Mouse (Mus musculus) hindbrain, embryonic 14.5 days (tissue): Measurements from ENCODE around the gene Chd2. TPM values are rescaled to one million over a fixed set of nuclear protein-coding genes. Genes with fewer than 3 reads are reported as not detected.
A peak's percentile ranks its signal among the peaks of the same experiment; 100 is the strongest.

Source experiments
- ATAC-seq: fragments of 200-750 bp; cut with Nextera tagmentation; 2 replicates; pipeline ENCODE4 v1.8.0; 2017; ENCODE audit warnings: moderate number of reproducible peaks, mild to moderate bottlenecking, moderate TSS enrichment, moderate library complexity; ENCODE audit not compliant: low FRiP score
- DNase-seq: peaks from one replicate; pipeline ENCODE4 v3.0.0-alpha.2; 2015; ENCODE audit warnings: low spot score
- H3K27ac ChIP-seq: fragments of 300-500 bp; sonication (generic); 2 replicates; pipeline ENCODE4 v1.5.1; 2014; ENCODE audit warnings: mild to moderate bottlenecking, moderate library complexity
- H3K27me3 ChIP-seq: fragments of 300-500 bp; sonication (generic); 2 replicates; pipeline ENCODE4 v1.6.1; 2014; ENCODE audit warnings: mild to moderate bottlenecking, low read length, mixed read lengths; ENCODE audit not compliant: control insufficient read depth, insufficient read depth
- H3K36me3 ChIP-seq: fragments of 300-500 bp; sonication (generic); replicated peaks from 2 replicates; pipeline ENCODE4 v1.6.1; 2014; ENCODE audit not compliant: control insufficient read depth, insufficient read depth
- H3K4me1 ChIP-seq: fragments of 300-500 bp; sonication (generic); replicated peaks from 2 replicates; pipeline ENCODE4 v1.6.1; 2014; ENCODE audit warnings: antibody characterized with exemption, low read length, mixed read lengths; ENCODE audit not compliant: control insufficient read depth, insufficient read depth
- H3K4me2 ChIP-seq: fragments of 300-500 bp; sonication (generic); replicated peaks from 2 replicates; pipeline ENCODE4 v1.6.1; 2014; ENCODE audit warnings: mild to moderate bottlenecking, moderate library complexity
- H3K4me3 ChIP-seq: fragments of 300-500 bp; sonication (generic); replicated peaks from 2 replicates; pipeline ENCODE4 v1.5.1; 2014; ENCODE audit warnings: mild to moderate bottlenecking, low read length
- H3K9ac ChIP-seq: fragments of 300-500 bp; sonication (generic); 2 replicates; pipeline ENCODE4 v1.6.1; 2014
- H3K9me3 ChIP-seq: fragments of 300-500 bp; sonication (generic); 2 replicates; pipeline ENCODE4 v1.6.1; 2016; ENCODE audit warnings: low read length; ENCODE audit not compliant: control insufficient read depth
- WGBS: fragments of 180-500 bp; shearing (Covaris S2); extraction: QIAGEN DNeasy Blood & Tissue Kit; methylation state at CpG from one replicate; pipeline ENCODE4 v1.1.7; 2014; 5-methylcytosine and 5-hydroxymethylcytosine counted together
- polyA plus RNA-seq: library from polyadenylated mRNA; unstranded; fragments of >200 nt; fragmentation: Nextera tagmentation; extraction: Ambion mirVana; gene quantifications from 2 replicates; pipeline ENCODE4 v1.2.1, GENCODE M21; 2014

Chd2 gene
- polyA plus RNA-seq, 1 experiment from 2014 or later, result 42.3 TPM

DNA sequence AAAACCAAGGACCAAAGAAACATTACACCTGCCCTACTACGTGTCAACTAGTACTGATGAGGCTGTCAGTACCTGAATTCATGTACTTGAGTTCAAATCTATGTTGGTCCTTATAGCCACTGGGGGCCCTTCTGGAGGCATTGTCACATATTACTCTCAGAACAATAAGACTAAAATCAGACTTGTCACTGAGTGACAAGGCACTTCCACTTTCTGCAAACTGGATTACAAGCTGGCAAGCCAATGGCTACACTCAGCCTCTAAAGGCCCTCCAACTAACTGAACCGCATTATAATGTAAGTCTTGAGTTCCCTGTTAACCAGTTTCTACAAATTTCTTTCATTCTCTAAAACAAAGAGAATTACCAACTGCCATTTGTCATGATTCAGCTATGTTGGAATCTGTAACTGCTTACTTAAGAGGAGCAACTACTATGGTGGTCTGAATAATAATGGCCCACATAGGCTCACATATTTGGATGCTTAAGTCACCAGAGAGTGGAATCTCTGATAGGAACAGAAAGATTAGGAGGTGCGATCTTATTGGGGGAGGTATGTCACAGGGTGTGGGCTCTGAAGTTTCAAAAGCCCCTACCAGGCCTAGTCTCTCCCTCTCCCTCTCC, 89.3 kb downstream of the Chd2 start:
- no peak overlapping the region for H3K9ac ChIP-seq
- H3K4me2 ChIP-seq, result no peak overlapping the region
- H3K9me3 ChIP-seq, result no peaks in the 10 kb centered on the region
- H3K4me3 ChIP-seq, result no peak overlapping the region
- peaks cover 99% of the 10 kb centered on the region for H3K36me3 ChIP-seq
- no peak for DNase-seq
- H3K27ac ChIP-seq, result no peak overlapping the region
- H3K4me1 ChIP-seq, result no peaks in the 10 kb centered on the region
- WGBS, result 97% methylated on average over 3 of the region's 3 CpGs
- H3K27me3 ChIP-seq, result no peaks in the 10 kb centered on the region
- no peak for ATAC-seq

GRCm38 (mm10) chr7:73451594-73451993, 90.0 kb downstream of the Chd2 start:
- no peaks in the 10 kb centered on the region for H3K9me3 ChIP-seq
- WGBS, result 93% methylated on average over 4 of the region's 4 CpGs
- no peak overlapping the region for H3K4me2 ChIP-seq
- H3K4me1 ChIP-seq, result no peaks in the 10 kb centered on the region
- no peak overlapping the region for H3K9ac ChIP-seq
- H3K27me3 ChIP-seq, result no peaks in the 10 kb centered on the region
- H3K4me3 ChIP-seq, result no peak overlapping the region
- ATAC-seq (no peak), DNase-seq (no peak)
- no peak overlapping the region for H3K27ac ChIP-seq
- peaks cover 99% of the 10 kb centered on the region for H3K36me3 ChIP-seq

DNA sequence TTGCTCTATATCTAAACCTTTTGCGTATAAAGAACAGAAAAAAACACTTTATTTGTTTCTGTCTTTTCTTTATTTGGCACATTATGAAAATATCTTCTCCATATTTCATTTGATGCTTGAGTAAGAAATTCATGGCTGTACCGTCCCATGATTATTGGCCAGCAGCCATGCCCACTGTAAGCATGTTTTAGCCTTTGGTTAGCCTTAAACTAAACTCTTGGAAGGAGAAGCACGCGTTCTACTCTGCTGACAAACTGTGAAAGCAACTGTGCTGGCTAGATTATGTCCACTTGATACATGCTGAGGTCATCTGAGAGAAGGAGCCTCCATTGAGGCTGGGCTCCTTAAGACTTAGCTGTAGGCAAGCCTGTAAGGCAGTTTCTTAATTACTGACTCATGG, 99.4 kb downstream of the Chd2 start:
- no peaks in the 10 kb centered on the region for H3K27me3 ChIP-seq
- H3K27ac ChIP-seq, result no peak overlapping the region
- 96% methylated on average over 4 of the region's 4 CpGs for WGBS
- H3K4me1 ChIP-seq, result no peaks in the 10 kb centered on the region
- no peak overlapping the region for H3K4me2 ChIP-seq
- no peak for DNase-seq
- no peak overlapping the region for H3K4me3 ChIP-seq
- no peak for ATAC-seq
- no peaks in the 10 kb centered on the region for H3K9me3 ChIP-seq
- no peak overlapping the region for H3K9ac ChIP-seq
- peaks cover 98% of the 10 kb centered on the region for H3K36me3 ChIP-seq

- ATAC-seq (no peak), DNase-seq (no peak)
- Histone ChIP-seq H3K36me3 (peaks cover 98% of the 10 kb centered on the region), H3K4me2 (no peak overlapping the region), H3K9ac (no peak overlapping the region), H3K4me3 (no peak overlapping the region), H3K9me3 (no peaks in the 10 kb centered on the region), H3K27ac (no peak overlapping the region), H3K27me3 (no peaks in the 10 kb centered on the region), H3K4me1 (no peaks in the 10 kb centered on the region)
- WGBS, result 94% methylated on average over 3 of the region's 3 CpGs
Observed at GRCm38 (mm10) chr7:73441802-73442201, 99.8 kb downstream of the Chd2 start.

GRCm38 (mm10) chr7:73435685-73436084, 105.9 kb downstream of the Chd2 start:
- Histone ChIP-seq H3K9ac (no peak overlapping the region), H3K9me3 (no peaks in the 10 kb centered on the region), H3K27ac (no peak overlapping the region), H3K4me2 (no peak overlapping the region), H3K4me1 (no peaks in the 10 kb centered on the region), H3K36me3 (peaks cover 80% of the 10 kb centered on the region), H3K27me3 (no peaks in the 10 kb centered on the region), H3K4me3 (no peak overlapping the region)
- WGBS, result 82% methylated on average over 12 of the region's 12 CpGs
- no peak for DNase-seq
- ATAC-seq, result no peak

DNA sequence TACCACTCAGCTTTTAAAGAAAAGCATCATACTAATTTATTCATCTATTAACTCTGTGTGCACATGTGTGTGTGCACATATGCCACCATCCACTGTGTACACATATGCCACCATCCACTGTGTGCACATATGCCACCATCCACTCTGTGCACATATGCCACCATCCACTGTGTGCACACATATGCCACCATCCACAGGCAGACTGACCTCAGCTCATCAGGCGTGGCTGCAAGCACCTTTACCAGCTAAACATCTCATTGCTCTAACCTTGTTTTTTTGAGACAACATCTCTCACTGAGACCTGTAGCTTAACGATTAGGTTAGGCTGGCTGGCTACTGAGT, 107.3 kb downstream of the Chd2 start:
- ATAC-seq (peak; percentile 70; the same call in 1 of the 2 replicates), DNase-seq (no peak)
- WGBS, result 91% methylated on average over 2 of the region's 2 CpGs
- H3K36me3 ChIP-seq, result peaks cover 80% of the 10 kb centered on the region
- H3K27ac ChIP-seq, result no peak overlapping the region
- no peaks in the 10 kb centered on the region for H3K27me3 ChIP-seq
- H3K9me3 ChIP-seq, result no peaks in the 10 kb centered on the region
- H3K9ac ChIP-seq, result no peak overlapping the region
- H3K4me1 ChIP-seq, result no peaks in the 10 kb centered on the region
- H3K4me2 ChIP-seq, result no peak overlapping the region
- no peak overlapping the region for H3K4me3 ChIP-seq

- ATAC-seq (peak; percentile 55; the same call in 1 of the 2 replicates), DNase-seq (no peak)
- Histone ChIP-seq H3K9me3 (no peaks in the 10 kb centered on the region), H3K4me1 (no peaks in the 10 kb centered on the region), H3K4me2 (no peak overlapping the region), H3K9ac (no peak overlapping the region), H3K36me3 (peaks cover 80% of the 10 kb centered on the region), H3K27ac (peak overlapping the region; percentile 32; the same call in 1 of the 2 replicates), H3K4me3 (no peak overlapping the region), H3K27me3 (no peaks in the 10 kb centered on the region)
- 77% methylated on average over 6 of the region's 6 CpGs for WGBS
Observed at GRCm38 (mm10) chr7:73433637-73434335, 107.8 kb downstream of the Chd2 start.

DNA sequence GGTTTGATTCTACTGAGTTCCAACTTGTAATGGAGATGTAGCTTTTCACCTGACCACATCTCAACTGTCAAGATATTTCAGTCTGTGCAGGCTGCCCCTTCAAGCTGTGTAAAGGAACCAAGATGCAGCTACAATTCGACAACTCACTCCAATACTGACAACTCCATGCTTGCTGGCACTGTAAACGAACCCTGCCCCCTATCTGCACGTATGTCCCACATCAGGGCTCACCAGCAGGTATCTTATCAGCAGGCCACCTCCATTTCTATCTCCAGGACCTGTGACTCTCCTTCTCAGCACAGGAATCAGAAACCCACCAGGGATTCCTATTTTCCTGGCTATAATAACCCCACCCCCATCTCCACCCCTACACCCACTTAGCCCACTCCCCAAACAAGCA, 113.1 kb downstream of the Chd2 start:
- WGBS, result 100% methylated on average over 3 of the region's 3 CpGs
- H3K36me3 ChIP-seq, result peaks cover 42% of the 10 kb centered on the region
- H3K4me2 ChIP-seq, result no peak overlapping the region

GRCm38 (mm10) chr7:73427794-73428193, 113.8 kb downstream of the Chd2 start:
- H3K27me3 ChIP-seq, result no peaks in the 10 kb centered on the region

More for the DNA sequence above, 113.1 kb downstream of the Chd2 start:
- Histone ChIP-seq H3K4me1 (no peaks in the 10 kb centered on the region; the same call in 1 of the 2 replicates), H3K4me3 (no peak overlapping the region), H3K9ac (no peak overlapping the region), H3K27ac (no peak overlapping the region), H3K27me3 (no peaks in the 10 kb centered on the region), H3K9me3 (no peaks in the 10 kb centered on the region)
- DNase-seq, result no peak
- no peak for ATAC-seq

More at GRCm38 (mm10) chr7:73427794-73428193, 113.8 kb downstream of the Chd2 start:
- WGBS, result 96% methylated on average over 6 of the region's 6 CpGs
- DNase-seq, result no peak
- no peak for ATAC-seq
- Histone ChIP-seq H3K36me3 (peaks cover 35% of the 10 kb centered on the region), H3K27ac (no peak overlapping the region), H3K4me1 (no peaks in the 10 kb centered on the region; the same call in 1 of the 2 replicates), H3K9ac (no peak overlapping the region), H3K4me3 (no peak overlapping the region), H3K4me2 (no peak overlapping the region), H3K9me3 (no peaks in the 10 kb centered on the region)
